Mouse (Mus musculus) MEL (cell line): ENCODE data around the gene Arpc5. TPM values are rescaled to one million over a fixed set of nuclear protein-coding genes. Genes with fewer than 3 reads are reported as not detected.

Experiments
- DNase-seq: peaks from one replicate; pipeline ENCODE4 v3.0.0; 2011; ENCODE audit warnings: low read depth, low spot score
- H3K27ac ChIP-seq: 2 replicates; pipeline ENCODE4 v1.5.1; 2012; ENCODE audit warnings: low read depth, mild to moderate bottlenecking, control low read depth, low read length, moderate library complexity; ENCODE audit not compliant: control insufficient read depth
- H3K27me3 ChIP-seq, 2 experiments: fragments of 150-350 bp in 1 of 2; sonication (generic) in 1 of 2; 2 replicates each; pipeline ENCODE4 v1.6.1; 2012; ENCODE audit warnings: low read length in 2 of 2, mild to moderate bottlenecking in 2 of 2, improper control_type of control experiment in 1 of 2, moderate library complexity in 1 of 2; ENCODE audit not compliant: insufficient read depth in 2 of 2, control insufficient read depth in 1 of 2
- H3K36me3 ChIP-seq, 2 experiments: 2 replicates each; pipeline ENCODE4 v1.6.1; 2012 to 2014; ENCODE audit warnings: low read length in 2 of 2, improper control_type of control experiment in 1 of 2, inconsistent platforms in 1 of 2, mild to moderate bottlenecking in 1 of 2; ENCODE audit not compliant: insufficient read depth in 2 of 2, control insufficient read depth in 1 of 2
- H3K4me1 ChIP-seq, 2 experiments: fragments of 150-350 bp in 1 of 2; sonication (generic) in 1 of 2; 2 replicates each; pipeline ENCODE4 v1.6.1; 2012; ENCODE audit warnings: low read length in 2 of 2, improper control_type of control experiment in 1 of 2, mild to moderate bottlenecking in 1 of 2; ENCODE audit not compliant: insufficient read depth in 2 of 2, control insufficient read depth in 1 of 2
- H3K4me3 ChIP-seq, 2 experiments: fragments of 150-350 bp in 1 of 2; sonication (generic) in 1 of 2; 2 replicates each; pipeline ENCODE4 v1.5.1; 2012; ENCODE audit warnings: low read depth in 2 of 2, low read length in 2 of 2, mild to moderate bottlenecking in 2 of 2, moderate library complexity in 2 of 2, control low read depth in 1 of 2, improper control_type of control experiment in 1 of 2; ENCODE audit not compliant: control insufficient read depth in 1 of 2, insufficient read depth in 1 of 2
- H3K79me2 ChIP-seq: 2 replicates; pipeline ENCODE4 v1.6.1; 2012; ENCODE audit warnings: mild to moderate bottlenecking, low read length, moderate library complexity; ENCODE audit not compliant: control insufficient read depth, poor library complexity, insufficient read depth
- H3K9ac ChIP-seq: 2 replicates; pipeline ENCODE4 v1.6.1; 2012; ENCODE audit warnings: low read depth, mild to moderate bottlenecking, control low read depth, low read length, moderate library complexity; ENCODE audit not compliant: control insufficient read depth, poor library complexity, severe bottlenecking
- H3K9me3 ChIP-seq: fragments of 150-350 bp; sonication (generic); replicated peaks from 2 replicates; pipeline ENCODE4 v1.6.1; 2012; ENCODE audit warnings: mild to moderate bottlenecking, low read length, improper control_type of control experiment, moderate library complexity; ENCODE audit not compliant: insufficient read depth
- CTCF ChIP-seq, 3 experiments: IDR thresholded peaks in 2 of 3; conservative IDR thresholded peaks in 1 of 3; 2 replicates each; pipeline ENCODE4 v1.5.1; 2011 to 2012; ENCODE audit warnings: low read length in 3 of 3, low read depth in 2 of 3, mild to moderate bottlenecking in 2 of 3, improper control_type of control experiment in 1 of 3, inconsistent platforms in 1 of 3, mixed read lengths in 1 of 3, moderate library complexity in 1 of 3; ENCODE audit not compliant: control insufficient read depth in 1 of 3, insufficient read depth in 1 of 3, poor library complexity in 1 of 3, severe bottlenecking in 1 of 3
- E2F4 ChIP-seq: IDR thresholded peaks from 2 replicates; pipeline ENCODE4 v1.6.1; 2011; ENCODE audit warnings: low read depth, low read length, improper control_type of control experiment, borderline replicate concordance
- ELF1 ChIP-seq: IDR thresholded peaks from 2 replicates; pipeline ENCODE4 v1.6.1; 2014; ENCODE audit warnings: low read depth, mild to moderate bottlenecking, inconsistent platforms, low read length, improper control_type of control experiment, moderate library complexity
- MAX ChIP-seq: IDR thresholded peaks from 2 replicates; pipeline ENCODE4 v1.6.1; 2011; ENCODE audit warnings: low read length, improper control_type of control experiment
- NELFE ChIP-seq: IDR thresholded peaks from 2 replicates; pipeline ENCODE4 v1.6.1; 2011; ENCODE audit warnings: low read depth, low read length, improper control_type of control experiment
- POLR2AphosphoS2 ChIP-seq: IDR thresholded peaks from 2 replicates; pipeline ENCODE4 v1.6.1; 2011; ENCODE audit warnings: low read length, improper control_type of control experiment
- RCOR1 ChIP-seq: IDR thresholded peaks from 2 replicates; pipeline ENCODE4 v1.6.1; 2012; ENCODE audit warnings: low read depth, mild to moderate bottlenecking, inconsistent platforms, low read length, improper control_type of control experiment
- TAL1 ChIP-seq: IDR thresholded peaks from 2 replicates; pipeline ENCODE4 v1.6.1; 2012; ENCODE audit warnings: mild to moderate bottlenecking, inconsistent platforms, low read length, moderate library complexity, mixed read lengths
- TBP ChIP-seq: IDR thresholded peaks from 2 replicates; pipeline ENCODE4 v1.8.0; 2011; ENCODE audit warnings: low read depth, low read length, improper control_type of control experiment
- TCF12 ChIP-seq: IDR thresholded peaks from 2 replicates; pipeline ENCODE4 v1.6.1; 2014; ENCODE audit warnings: low read depth, mild to moderate bottlenecking, inconsistent platforms, low read length, improper control_type of control experiment, moderate library complexity
- UBTF ChIP-seq: IDR thresholded peaks from 2 replicates; pipeline ENCODE4 v1.6.1; 2012; ENCODE audit warnings: low read depth, mild to moderate bottlenecking, inconsistent platforms, low read length, improper control_type of control experiment, moderate library complexity, borderline replicate concordance; ENCODE audit not compliant: insufficient read depth
- polyA plus RNA-seq, 2 experiments: library from polyadenylated mRNA; stranded (reverse) in 1 of 2; unstranded in 1 of 2; fragments of >175 nt in 1 of 2; fragments of >200 nt in 1 of 2; gene quantifications; 2 replicates each; pipeline versions ENCODE4 v1.2.1 to v1.2.4; 2012; ENCODE audit warnings: low replicate concordance in 2 of 2, low read depth in 1 of 2; ENCODE audit not compliant: insufficient read length in 2 of 2, insufficient read depth in 1 of 2, missing spikeins in 1 of 2
- total RNA-seq: library from RNA; depleted of rRNA; stranded (reverse); fragments of 300-350 nt; gene quantifications from 2 replicates; pipeline ENCODE4 v1.2.3, GENCODE M21; 2012

Gene Arpc5
- total and polyA plus RNA-seq, 3 experiments, result 119 to 145 TPM; not detected in 1

DNA sequence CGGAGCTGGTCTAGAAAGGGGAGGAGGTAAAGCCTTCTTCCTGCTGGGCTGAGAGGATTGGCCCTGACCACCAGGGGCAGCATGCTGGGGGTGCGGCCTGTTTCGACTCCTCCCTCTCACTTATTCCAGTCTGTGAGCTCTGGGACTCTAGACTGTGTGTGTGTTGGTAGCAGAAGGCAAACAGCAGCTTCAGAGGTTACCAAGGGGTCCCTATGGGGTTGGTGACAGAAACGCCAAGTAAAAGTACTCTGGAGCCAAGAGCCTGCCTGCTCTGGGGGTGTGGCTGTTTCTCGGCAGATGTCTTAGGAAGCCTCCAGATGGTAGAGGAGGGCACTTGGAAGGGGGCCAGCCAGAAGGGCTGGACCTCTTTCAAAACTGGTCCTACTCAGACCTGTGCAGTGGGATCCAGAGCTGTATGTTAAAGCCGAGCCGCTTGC is 48.9 kb downstream of the Arpc5 start:
- H3K4me3 ChIP-seq, result no peak overlapping the region
- no peaks in the 10 kb centered on the region for H3K27me3 ChIP-seq
- no peak overlapping the region for H3K9ac ChIP-seq
- H3K79me2 ChIP-seq, result no peaks in the 10 kb centered on the region
- H3K36me3 ChIP-seq, result peaks cover 12 to 13% of the 10 kb centered on the region in 2 experiments
- H3K4me1 ChIP-seq, result peaks cover 2 to 18% of the 10 kb centered on the region in 2 experiments
- peak in 2 of 3 experiments; percentile 24 to 42; a peak in 3 of 6 replicates for TF ChIP-seq CTCF (IDR thresholded peaks at IDR 0.05 in 2 of 3, conservative IDR thresholded peaks at IDR 0.05 in 1 of 3; ENCODE audit: control insufficient read depth in 1 of 3, insufficient read depth in 1 of 3, low read depth in 2 of 3, low read length in 3 of 3, poor library complexity in 1 of 3, severe bottlenecking in 1 of 3)
- no peak for TF ChIP-seq ELF1
- H3K27ac ChIP-seq, result no peak overlapping the region
- H3K9me3 ChIP-seq, result no peaks in the 10 kb centered on the region
- DNase-seq, result peak; percentile 44

DNA sequence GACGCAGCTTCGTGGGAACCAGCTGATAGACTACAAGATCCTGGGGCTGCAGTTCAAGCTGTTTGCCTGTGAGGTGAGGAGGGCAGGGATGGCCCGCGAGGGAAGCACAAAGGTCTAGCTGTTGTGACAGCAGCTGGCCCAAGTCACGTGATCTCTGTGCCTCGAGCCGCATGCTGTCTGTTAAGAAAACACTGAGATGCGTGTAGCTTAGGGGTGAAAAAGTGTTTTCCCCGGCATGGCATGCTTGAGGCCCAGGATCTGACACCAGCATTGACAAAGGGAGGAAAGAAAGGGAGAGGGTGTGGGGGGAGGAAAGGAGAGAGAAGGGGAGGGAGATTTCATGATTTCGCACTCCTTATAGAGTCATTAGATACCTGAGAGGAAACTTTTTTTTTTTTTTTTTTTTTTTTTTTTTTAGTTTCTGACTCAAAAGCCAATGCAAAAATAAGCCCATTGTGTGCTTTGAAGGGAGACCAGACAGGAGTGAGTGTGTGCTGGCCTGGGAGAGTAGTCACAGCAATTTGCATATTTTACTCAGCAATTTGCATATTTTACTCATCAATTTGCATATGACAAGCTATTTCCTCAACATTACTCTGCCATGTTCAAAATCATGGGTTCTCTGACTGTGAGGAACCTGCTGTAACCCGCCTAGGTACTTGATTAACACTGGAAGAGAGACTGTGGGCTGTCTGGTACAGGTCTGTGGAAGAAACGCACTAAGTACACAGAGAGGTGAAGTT is 50.9 kb downstream of the Arpc5 start:
- Histone ChIP-seq H3K9me3 (no peaks in the 10 kb centered on the region), H3K9ac (no peak overlapping the region), H3K27ac (no peak overlapping the region), H3K79me2 (no peaks in the 10 kb centered on the region), H3K27me3 (no peaks in the 10 kb centered on the region), H3K4me1 (peaks cover 0 to 10% of the 10 kb centered on the region in 2 experiments; a peak in 1 of 4 replicates), H3K36me3 (peaks cover 9 to 10% of the 10 kb centered on the region in 2 experiments), H3K4me3 (no peak overlapping the region)
- no peak for TF ChIP-seq MAX
- TF ChIP-seq TAL1, result no peak
- TF ChIP-seq CTCF (IDR thresholded peaks at IDR 0.05 in 2 of 3, conservative IDR thresholded peaks at IDR 0.05 in 1 of 3; ENCODE audit: control insufficient read depth in 1 of 3, insufficient read depth in 1 of 3, low read depth in 2 of 3, low read length in 3 of 3, poor library complexity in 1 of 3, severe bottlenecking in 1 of 3), result no peak
- no peak for TF ChIP-seq POLR2AphosphoS2
- no peak for TF ChIP-seq E2F4
- TF ChIP-seq UBTF, result no peak
- TF ChIP-seq TCF12, result no peak
- no peak for TF ChIP-seq TBP
- no peak for TF ChIP-seq RCOR1
- no peak for DNase-seq

DNA sequence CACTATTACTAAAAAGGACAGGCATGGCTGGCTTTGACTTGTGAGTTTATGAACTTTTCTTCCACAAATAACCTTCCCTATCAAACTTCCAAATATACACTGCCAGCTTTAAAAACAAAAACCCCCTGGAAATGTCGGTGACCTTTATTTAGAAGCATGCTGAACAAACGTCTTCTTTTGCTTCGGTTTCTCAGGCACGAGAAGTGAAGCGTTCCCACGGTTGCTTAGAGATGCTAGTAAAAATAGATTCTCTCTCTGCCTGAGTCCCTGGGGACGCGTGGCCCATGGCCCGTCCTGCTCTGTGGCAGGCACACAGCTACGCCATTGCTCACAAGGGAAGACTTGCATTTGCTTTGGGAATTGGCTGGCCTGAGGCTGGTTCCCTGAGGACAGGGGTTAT is 51.5 kb downstream of the Arpc5 start:
- Histone ChIP-seq H3K27me3 (no peaks in the 10 kb centered on the region), H3K9me3 (no peaks in the 10 kb centered on the region)
- TF ChIP-seq NELFE, result no peak
- TF ChIP-seq, all 39 proteins: peak for 0
- Histone ChIP-seq H3K79me2 (no peaks in the 10 kb centered on the region), H3K4me3 (no peak overlapping the region), H3K4me1 (peaks cover 0 to 10% of the 10 kb centered on the region in 2 experiments; a peak in 1 of 4 replicates), H3K9ac (no peak overlapping the region), H3K36me3 (peaks cover 10% of the 10 kb centered on the region in 2 experiments), H3K27ac (no peak overlapping the region)
- DNase-seq, result no peak
